Mouse (Mus musculus) forebrain, embryonic 14.5 days (tissue): ENCODE data around the gene Josd1. TPM values are rescaled to one million over a fixed set of nuclear protein-coding genes. Genes with fewer than 3 reads are reported as not detected.

Source experiments
- polyA plus RNA-seq: library from polyadenylated mRNA; unstranded; fragments of >200 nt; fragmentation: Nextera tagmentation; extraction: Ambion mirVana; gene quantifications from 2 replicates; pipeline ENCODE4 v1.2.1, GENCODE M21; 2014

Gene Josd1
- polyA plus RNA-seq, 1 experiment from 2014 or later, result 15.2 TPM

Other genes with a start within 250 kb of the Josd1 start
- 114 and 158 TPM in 2 replicates for gene Csnk1e, start 232.4 kb downstream of the Josd1 start, polyA plus RNA-seq
- gene Kcnj4, start 182.7 kb downstream of the Josd1 start, polyA plus RNA-seq, result 0.18 TPM in 1 of 2 replicates, not detected in the other
- gene Kdelr3, start 171.5 kb downstream of the Josd1 start, polyA plus RNA-seq, result 6.8 and 8.4 TPM in 2 replicates
- gene Ddx17, start 141.2 kb downstream of the Josd1 start, polyA plus RNA-seq, result 88.7 and 97.1 TPM in 2 replicates
- gene Dmc1, start 82.8 kb downstream of the Josd1 start, polyA plus RNA-seq, result 0.43 and 0.74 TPM in 2 replicates
- 3.4 and 5.3 TPM in 2 replicates for gene Fam227a, start 29.0 kb downstream of the Josd1 start, polyA plus RNA-seq
- 111 and 118 TPM in 2 replicates for gene Cby1, start 28.7 kb downstream of the Josd1 start, polyA plus RNA-seq
- gene Tomm22, start 17.1 kb downstream of the Josd1 start, polyA plus RNA-seq, result 299 and 300 TPM in 2 replicates
- gene Gtpbp1, start 2.9 kb upstream of the Josd1 start, polyA plus RNA-seq, result 36.2 and 43.5 TPM in 2 replicates
- 4.8 and 7.6 TPM in 2 replicates for gene Sun2, start 54.6 kb upstream of the Josd1 start, polyA plus RNA-seq
- gene Dnal4, start 89.9 kb upstream of the Josd1 start, polyA plus RNA-seq, result 96.1 and 101 TPM in 2 replicates
- gene Nptxr, start 116.8 kb upstream of the Josd1 start, polyA plus RNA-seq, result 7.6 and 8.5 TPM in 2 replicates
- not detected in 2 replicates for gene Npcd, start 146.3 kb upstream of the Josd1 start, polyA plus RNA-seq
- gene Cbx6, start 146.8 kb upstream of the Josd1 start, polyA plus RNA-seq, result 18.1 and 29.1 TPM in 2 replicates
- 4.8 and 5.6 TPM in 2 replicates for gene Apobec3, start 203.7 kb upstream of the Josd1 start, polyA plus RNA-seq